Mouse (Mus musculus) erythroblast, embryonic 14.5 days (primary cell): ENCODE results near the gene Mecr.

Source experiments
- GATA1 ChIP-seq: IDR thresholded peaks from 2 replicates; pipeline ENCODE4 v1.6.1; 2012; ENCODE audit warnings: low read length, inconsistent platforms, mixed read lengths
- TAL1 ChIP-seq: IDR thresholded peaks from 3 replicates; pipeline ENCODE4 v1.6.1; 2012; ENCODE audit warnings: low read length, inconsistent platforms, mixed read lengths

GRCm38 (mm10) chr4:131813798-131814197, 29.5 kb upstream of the Mecr start:
- no peak for TF ChIP-seq GATA1
- no peak for TF ChIP-seq TAL1
